Mouse (Mus musculus) lung, postnatal 0 days (tissue): ENCODE measurements at regions not wholly inside any gene's neighbourhood (a gene's known extent, or its start where the extent isn't known, plus 50 kb on each side); places are given as distances from the start of the nearest gene placed in this dataset.
"Not testable (repeated sequence)": the region's sequence is repeated elsewhere in the genome, so short reads cannot be mapped to it uniquely, and the experiment has no call there.

Experiments used
- CTCF ChIP-seq: IDR thresholded peaks from 2 replicates; pipeline ENCODE4 v1.5.1; 2016; ENCODE audit warnings: antibody characterized with exemption, mild to moderate bottlenecking
- EP300 ChIP-seq: IDR thresholded peaks from 2 replicates; pipeline ENCODE4 v1.6.1; 2016; ENCODE audit warnings: antibody characterized with exemption, mild to moderate bottlenecking, control low read depth

GRCm38 (mm10) chr10:126285096-126285495 is 319.1 kb downstream of the Lrig3 start:
- not testable (repeated sequence) for TF ChIP-seq CTCF, EP300
